Comparison of ENCODE assay signal across 45 mouse cellular contexts in genomic region chr5:92244900-92245299, GRCm38 (mm10). TPM values are rescaled to one million over a fixed set of nuclear protein-coding genes. Genes with fewer than 3 reads are reported as not detected.
"Had no signal": no experiment of that assay in that cellular context is flagged by ENCODE, and none has a peak within 500 bp of the region (broad histone marks: within the 10 kb centered on the region; RNA-seq: fewer than 3 reads in every experiment).

No protein-coding gene starts in this region.

- H3K9ac ChIP-seq: limb, embryonic 12.5 days; limb, embryonic 13.5 days; limb, embryonic 15.5 days; liver, embryonic 12.5 days; liver, embryonic 13.5 days; liver, embryonic 14.5 days; liver, embryonic 15.5 days; liver, postnatal 0 days; lung, embryonic 14.5 days; lung, embryonic 15.5 days; midbrain, embryonic 12.5 days; midbrain, embryonic 13.5 days; midbrain, embryonic 15.5 days; neural tube, embryonic 12.5 days had no signal

- H3K4me3 ChIP-seq: left cerebral cortex, adult 2 months; limb, embryonic 10.5 days; limb, embryonic 12.5 days; limb, embryonic 13.5 days; limb, embryonic 15.5 days; liver, embryonic 12.5 days; liver, embryonic 13.5 days; liver, embryonic 15.5 days; lung, embryonic 15.5 days; midbrain, embryonic 10.5 days; midbrain, embryonic 12.5 days; midbrain, embryonic 13.5 days; midbrain, embryonic 15.5 days; myocyte; neural tube, embryonic 12.5 days had no signal

- ATAC-seq: liver, embryonic 12.5 days; liver, postnatal 0 days; lung, postnatal 0 days; midbrain, embryonic 13.5 days; midbrain, embryonic 15.5 days; midbrain, embryonic 16.5 days had no signal

- H3K4me1 ChIP-seq: limb, embryonic 10.5 days; limb, embryonic 12.5 days; limb, embryonic 13.5 days; limb, embryonic 15.5 days; liver, embryonic 12.5 days; liver, embryonic 13.5 days; liver, embryonic 15.5 days; lung, embryonic 15.5 days; midbrain, embryonic 12.5 days; midbrain, embryonic 13.5 days; neural tube, embryonic 12.5 days had no signal

- H3K9me3 ChIP-seq: limb, embryonic 10.5 days; limb, embryonic 12.5 days; limb, embryonic 13.5 days; limb, embryonic 15.5 days; liver, embryonic 12.5 days; liver, embryonic 15.5 days; lung, embryonic 15.5 days; midbrain, embryonic 10.5 days; midbrain, embryonic 13.5 days; midbrain, embryonic 15.5 days; neural tube, embryonic 12.5 days had no signal

- H3K27me3 ChIP-seq: limb, embryonic 12.5 days; limb, embryonic 13.5 days; limb, embryonic 15.5 days; lung, embryonic 15.5 days; midbrain, embryonic 12.5 days; midbrain, embryonic 13.5 days; midbrain, embryonic 15.5 days; neural tube, embryonic 12.5 days had no signal

- H3K36me3 ChIP-seq: limb, embryonic 10.5 days; limb, embryonic 12.5 days; limb, embryonic 13.5 days; limb, embryonic 15.5 days; liver, embryonic 12.5 days; liver, embryonic 13.5 days; liver, embryonic 15.5 days; lung, embryonic 15.5 days; midbrain, embryonic 10.5 days; midbrain, embryonic 12.5 days; midbrain, embryonic 13.5 days; midbrain, embryonic 15.5 days; neural tube, embryonic 12.5 days had no signal

- DNase-seq: left cerebral cortex, postnatal 4 days; liver; liver, postnatal 0 days; lung, adult 2 months; lung, embryonic 14.5 days; lung, postnatal 10 days; lung, postnatal 14 days; lung, postnatal 4 days; midbrain, embryonic 14.5 days had no signal

- H3K4me2 ChIP-seq: limb, embryonic 12.5 days; limb, embryonic 13.5 days; limb, embryonic 15.5 days; liver, embryonic 11.5 days; liver, embryonic 12.5 days; liver, embryonic 13.5 days; liver, embryonic 15.5 days; lung, embryonic 14.5 days; lung, embryonic 15.5 days; midbrain, embryonic 11.5 days; midbrain, embryonic 12.5 days; midbrain, embryonic 13.5 days; midbrain, embryonic 15.5 days; neural tube, embryonic 12.5 days had no signal

- H3K27ac ChIP-seq: left cerebral cortex, adult 2 months; limb, embryonic 10.5 days; limb, embryonic 12.5 days; limb, embryonic 13.5 days; limb, embryonic 15.5 days; liver, embryonic 12.5 days; liver, embryonic 13.5 days; liver, embryonic 14.5 days; liver, embryonic 15.5 days; lung, embryonic 15.5 days; macrophage; midbrain, embryonic 10.5 days; midbrain, embryonic 12.5 days; midbrain, embryonic 13.5 days; midbrain, embryonic 15.5 days; neural tube, embryonic 12.5 days had no signal

RNA-seq across cellular contexts. Expression of gene Ppef2, which starts 11.2 kb away (rescaled TPM):
- total RNA-seq: liver, adult 2 months; megakaryocyte-erythroid progenitor cell, adult 5-6 weeks; monocyte, adult 5-6 weeks had no signal
- polyA plus RNA-seq: limb, embryonic 12.5 days; liver, embryonic 12.5 days; liver, embryonic 13.5 days; liver, embryonic 16.5 days; liver, postnatal 0 days; macrophage; midbrain, embryonic 11.5 days; neural tube, embryonic 11.5 days had no signal

RNA-seq across cellular contexts. Expression of gene U90926, which starts 29.7 kb away (rescaled TPM):
- total RNA-seq: left cerebral cortex, adult 2 months; left cerebral cortex, adult 8-10 months; left cerebral cortex, postnatal 10 days; left cerebral cortex, postnatal 14 days; left cerebral cortex, postnatal 25 days; left cerebral cortex, postnatal 36 days; left cerebral cortex, postnatal 4 days; liver, adult 2 months; megakaryocyte progenitor cell, adult 5-6 weeks; megakaryocyte-erythroid progenitor cell, adult 5-6 weeks; midbrain, postnatal 0 days; monocyte, adult 5-6 weeks had no signal
- polyA plus RNA-seq: limb, embryonic 10.5 days; limb, embryonic 11.5 days; limb, embryonic 12.5 days; limb, embryonic 14.5 days; limb, embryonic 15.5 days; liver, adult 2 months; liver, embryonic 11.5 days; liver, embryonic 12.5 days; liver, embryonic 13.5 days; liver, embryonic 14.5 days; liver, embryonic 15.5 days; liver, embryonic 16.5 days; liver, postnatal 0 days; lung, adult 2 months; lung, embryonic 14.5 days; lung, embryonic 15.5 days; lung, embryonic 16.5 days; lung, postnatal 0 days; macrophage; midbrain, embryonic 10.5 days; midbrain, embryonic 11.5 days; midbrain, embryonic 12.5 days; midbrain, embryonic 13.5 days; midbrain, embryonic 14.5 days; midbrain, embryonic 15.5 days; midbrain, embryonic 16.5 days; midbrain, postnatal 0 days; myocyte; neural tube, embryonic 11.5 days; neural tube, embryonic 12.5 days had no signal
